ENCODE assay signal across 20 mouse cellular contexts in genomic region chr1:172058874-172059273, GRCm38 (mm10). TPM values are rescaled to one million over a fixed set of nuclear protein-coding genes. Genes with fewer than 3 reads are reported as not detected.
A peak's percentile ranks its signal among the peaks of the same experiment; 100 is the strongest.
DNase-seq lines count a peak whose midpoint lies in the region; ATAC-seq lines count a peak whose summit lies in the region.
"Had no signal": no experiment of that assay in that cellular context is flagged by ENCODE, and none has a peak within 500 bp of the region (broad histone marks: within the 10 kb centered on the region; RNA-seq: fewer than 3 reads in every experiment).

No protein-coding gene starts in this region.

- no peak overlapping the region for H3K4me3 ChIP-seq in liver, embryonic 11.5 days (ENCODE audit: low read depth, low read length)
- H3K4me3 ChIP-seq in embryonic facial prominence, embryonic 13.5 days: no peak overlapping the region
- no peak overlapping the region for H3K4me3 ChIP-seq in forebrain, embryonic 16.5 days (replicated peaks; ENCODE audit: low read length)
- no peak overlapping the region for H3K4me3 ChIP-seq in midbrain, embryonic 12.5 days
- H3K4me3 ChIP-seq: heart, embryonic 15.5 days; limb, embryonic 15.5 days had no signal

- H3K27me3 ChIP-seq in liver, embryonic 11.5 days (replicated peaks; ENCODE audit: control insufficient read depth, insufficient read depth, low read length): peaks cover 36% of the 10 kb centered on the region
- H3K27me3 ChIP-seq in embryonic facial prominence, embryonic 13.5 days: peaks cover 33% of the 10 kb centered on the region
- no peaks in the 10 kb centered on the region for H3K27me3 ChIP-seq in forebrain, embryonic 16.5 days (replicated peaks; ENCODE audit: control insufficient read depth, insufficient read depth, low read length)
- H3K27me3 ChIP-seq in midbrain, embryonic 12.5 days: peaks cover 16% of the 10 kb centered on the region

- DNase-seq in liver, embryonic 11.5 days (ENCODE audit: low spot score): peak; percentile 22
- DNase-seq in liver: no peak
- DNase-seq in spleen, postnatal 14 days (ENCODE audit: low spot score in 2 of 2): no peak
- DNase-seq in Muller cell, postnatal 12 days (ENCODE audit: inconsistent ontology term): no peak
- no peak for DNase-seq in left cerebral cortex, postnatal 36 days (ENCODE audit: low spot score in 2 of 2)
- DNase-seq: B cell, adult 2 months; cerebellum, adult 9-10 months; heart, adult 18-20 months; kidney, adult 2 months; kidney, postnatal 4 days; lung, adult 2 months; lung, postnatal 4 days; right cerebral cortex, postnatal 14 days had no signal

- H3K9ac ChIP-seq in liver, embryonic 11.5 days (ENCODE audit: low read depth, low read length): no peak overlapping the region
- H3K9ac ChIP-seq in embryonic facial prominence, embryonic 13.5 days: no peak overlapping the region
- no peak overlapping the region for H3K9ac ChIP-seq in forebrain, embryonic 16.5 days (replicated peaks; ENCODE audit: low read depth, low read length)
- H3K9ac ChIP-seq in midbrain, embryonic 12.5 days (replicated peaks): no peak overlapping the region
- H3K9ac ChIP-seq: heart, embryonic 15.5 days; limb, embryonic 15.5 days had no signal

- H3K4me2 ChIP-seq in liver, embryonic 11.5 days: no peak overlapping the region
- H3K4me2 ChIP-seq in embryonic facial prominence, embryonic 13.5 days: no peak overlapping the region
- H3K4me2 ChIP-seq in forebrain, embryonic 16.5 days (ENCODE audit: low read length): no peak overlapping the region
- H3K4me2 ChIP-seq in midbrain, embryonic 12.5 days (replicated peaks): peak overlapping the region; percentile 74; the same call in 1 of the 2 replicates
- H3K4me2 ChIP-seq: heart, embryonic 15.5 days; limb, embryonic 15.5 days had no signal

- intact Hi-C loops in left cerebral cortex, postnatal 36 days (cut with DNase I): no loop called here

- H3K36me3 ChIP-seq in liver, embryonic 11.5 days (ENCODE audit: control insufficient read depth, insufficient read depth, low read length): no peaks in the 10 kb centered on the region
- peaks cover 4% of the 10 kb centered on the region for H3K36me3 ChIP-seq in embryonic facial prominence, embryonic 13.5 days
- H3K36me3 ChIP-seq in forebrain, embryonic 16.5 days (ENCODE audit: control insufficient read depth, insufficient read depth): no peaks in the 10 kb centered on the region
- no peaks in the 10 kb centered on the region for H3K36me3 ChIP-seq in midbrain, embryonic 12.5 days
- H3K36me3 ChIP-seq: heart, embryonic 15.5 days had no signal

- no peak overlapping the region for H3K27ac ChIP-seq in liver, embryonic 11.5 days (ENCODE audit: low read depth, low read length)
- H3K27ac ChIP-seq in embryonic facial prominence, embryonic 13.5 days: no peak overlapping the region
- peak overlapping the region; percentile 62; the same call in 1 of the 2 replicates for H3K27ac ChIP-seq in forebrain, embryonic 16.5 days (ENCODE audit: low read length)
- H3K27ac ChIP-seq in midbrain, embryonic 12.5 days (replicated peaks): peak overlapping the region; percentile 85
- H3K27ac ChIP-seq: heart, embryonic 15.5 days; limb, embryonic 15.5 days had no signal

- ATAC-seq in liver, embryonic 11.5 days (replicated peaks; ENCODE audit: low FRiP score): no peak
- ATAC-seq in embryonic facial prominence, embryonic 13.5 days (ENCODE audit: insufficient number of reproducible peaks, insufficient read depth, low FRiP score, low TSS enrichment, low read depth): 0 out of 2 replicates have a peak, but pooled peaks have one; percentile 33
- ATAC-seq in forebrain, embryonic 16.5 days: no peak
- no peak for ATAC-seq in midbrain, embryonic 12.5 days (ENCODE audit: low FRiP score, low read depth)

- WGBS in liver, embryonic 11.5 days: 67% methylated on average over 7 of the region's 7 CpGs
- WGBS in embryonic facial prominence, embryonic 13.5 days: 51% methylated on average over 7 of the region's 7 CpGs
- WGBS in forebrain, embryonic 16.5 days: 51% methylated on average over 7 of the region's 7 CpGs
- WGBS in midbrain, embryonic 12.5 days: 43% methylated on average over 7 of the region's 7 CpGs

- peaks cover 7% of the 10 kb centered on the region; the same call in 1 of the 2 replicates for H3K4me1 ChIP-seq in liver, embryonic 11.5 days (replicated peaks; ENCODE audit: control insufficient read depth, insufficient read depth, low read length)
- peaks cover 31% of the 10 kb centered on the region for H3K4me1 ChIP-seq in embryonic facial prominence, embryonic 13.5 days
- H3K4me1 ChIP-seq in forebrain, embryonic 16.5 days (replicated peaks; ENCODE audit: control insufficient read depth, insufficient read depth, low read length): peaks cover 27% of the 10 kb centered on the region
- H3K4me1 ChIP-seq in midbrain, embryonic 12.5 days: peaks cover 39% of the 10 kb centered on the region

- H3K9me3 ChIP-seq in liver, embryonic 11.5 days (ENCODE audit: control insufficient read depth, low read length): no peaks in the 10 kb centered on the region
- H3K9me3 ChIP-seq in embryonic facial prominence, embryonic 13.5 days: no peaks in the 10 kb centered on the region
- H3K9me3 ChIP-seq in forebrain, embryonic 16.5 days (ENCODE audit: control insufficient read depth, low read length): no peaks in the 10 kb centered on the region
- H3K9me3 ChIP-seq in midbrain, embryonic 12.5 days: no peaks in the 10 kb centered on the region
- H3K9me3 ChIP-seq: heart, embryonic 15.5 days; limb, embryonic 15.5 days had no signal

RNA-seq across cellular contexts. Expression of gene Nhlh1, which starts 1.5 kb away (rescaled TPM):
- 0.11 TPM in 1 of 2 replicates, not detected in the other for polyA plus RNA-seq in liver, embryonic 11.5 days (2014; fragmentation: Nextera tagmentation; extraction: Ambion mirVana)
- 0.66 and 1.5 TPM in 2 replicates for polyA plus RNA-seq in embryonic facial prominence, embryonic 13.5 days (2015; fragmentation: Nextera tagmentation; extraction: Ambion mirVana)
- polyA plus RNA-seq in forebrain, embryonic 16.5 days (2015; fragmentation: Nextera tagmentation; extraction: Ambion mirVana): 2.0 TPM in 2 replicates
- 11.1 and 11.5 TPM in 2 replicates for polyA plus RNA-seq in midbrain, embryonic 12.5 days (2016; fragmentation: Nextera tagmentation; extraction: Ambion mirVana)
- under 1 TPM; 0.42 to 0.72 TPM for total RNA-seq in left cerebral cortex, postnatal 36 days (2021)
- total RNA-seq: adrenal gland, adult 18-20 months; gastrocnemius, adult 8-10 months; heart, adult 18-20 months had no signal
- polyA plus RNA-seq: heart, embryonic 15.5 days; kidney, adult 2 months had no signal

RNA-seq across cellular contexts. Expression of gene Copa, which starts 23.5 kb away (rescaled TPM):
- polyA plus RNA-seq in liver, embryonic 11.5 days (2014; fragmentation: Nextera tagmentation; extraction: Ambion mirVana): 137 and 153 TPM in 2 replicates
- polyA plus RNA-seq in embryonic facial prominence, embryonic 13.5 days (2015; fragmentation: Nextera tagmentation; extraction: Ambion mirVana): 216 and 239 TPM in 2 replicates
- polyA plus RNA-seq in forebrain, embryonic 16.5 days (2015; fragmentation: Nextera tagmentation; extraction: Ambion mirVana): 235 and 242 TPM in 2 replicates
- 219 and 220 TPM in 2 replicates for polyA plus RNA-seq in midbrain, embryonic 12.5 days (2016; fragmentation: Nextera tagmentation; extraction: Ambion mirVana)
- 100 to 1,000 TPM; 143 to 144 TPM for total RNA-seq in left cerebral cortex, postnatal 36 days (2021)

RNA-seq across cellular contexts. Expression of gene Ncstn, which starts 23.7 kb away (rescaled TPM):
- polyA plus RNA-seq in liver, embryonic 11.5 days (2014; fragmentation: Nextera tagmentation; extraction: Ambion mirVana): 75.3 and 76.5 TPM in 2 replicates
- 103 and 106 TPM in 2 replicates for polyA plus RNA-seq in embryonic facial prominence, embryonic 13.5 days (2015; fragmentation: Nextera tagmentation; extraction: Ambion mirVana)
- polyA plus RNA-seq in forebrain, embryonic 16.5 days (2015; fragmentation: Nextera tagmentation; extraction: Ambion mirVana): 108 and 112 TPM in 2 replicates
- 123 and 128 TPM in 2 replicates for polyA plus RNA-seq in midbrain, embryonic 12.5 days (2016; fragmentation: Nextera tagmentation; extraction: Ambion mirVana)
- 10 to 100 TPM; 63.3 to 71.6 TPM for total RNA-seq in left cerebral cortex, postnatal 36 days (2021)

RNA-seq across cellular contexts. Expression of gene Vangl2, which starts 30.6 kb away (rescaled TPM):
- polyA plus RNA-seq in liver, embryonic 11.5 days (2014; fragmentation: Nextera tagmentation; extraction: Ambion mirVana): 5.4 and 6.2 TPM in 2 replicates
- polyA plus RNA-seq in embryonic facial prominence, embryonic 13.5 days (2015; fragmentation: Nextera tagmentation; extraction: Ambion mirVana): 22.1 and 25.2 TPM in 2 replicates
- polyA plus RNA-seq in forebrain, embryonic 16.5 days (2015; fragmentation: Nextera tagmentation; extraction: Ambion mirVana): 40.5 and 42.7 TPM in 2 replicates
- polyA plus RNA-seq in midbrain, embryonic 12.5 days (2016; fragmentation: Nextera tagmentation; extraction: Ambion mirVana): 56.9 and 60.9 TPM in 2 replicates
- 10 to 100 TPM; 10.5 to 16.4 TPM for total RNA-seq in left cerebral cortex, postnatal 36 days (2021)

Comparison
In these comparisons a context has a peak if more than half of its experiments do, and no peak if none do; other contexts are left out.
1. H3K27ac ChIP-seq: peak in forebrain, embryonic 16.5 days (single experiment) and midbrain, embryonic 12.5 days (single experiment); none in liver, embryonic 11.5 days (single experiment) and embryonic facial prominence, embryonic 13.5 days (single experiment).